Mouse (Mus musculus) heart, postnatal 0 days (tissue): ENCODE results near the gene Hephl1.

Experiments used
- CTCF ChIP-seq: IDR thresholded peaks from 2 replicates; pipeline ENCODE4 v1.5.1; 2016; ENCODE audit warnings: antibody characterized with exemption, control low read depth, low read depth
- EP300 ChIP-seq: IDR thresholded peaks from 2 replicates; pipeline ENCODE4 v1.6.1; 2016; ENCODE audit warnings: antibody characterized with exemption, low read depth

DNA sequence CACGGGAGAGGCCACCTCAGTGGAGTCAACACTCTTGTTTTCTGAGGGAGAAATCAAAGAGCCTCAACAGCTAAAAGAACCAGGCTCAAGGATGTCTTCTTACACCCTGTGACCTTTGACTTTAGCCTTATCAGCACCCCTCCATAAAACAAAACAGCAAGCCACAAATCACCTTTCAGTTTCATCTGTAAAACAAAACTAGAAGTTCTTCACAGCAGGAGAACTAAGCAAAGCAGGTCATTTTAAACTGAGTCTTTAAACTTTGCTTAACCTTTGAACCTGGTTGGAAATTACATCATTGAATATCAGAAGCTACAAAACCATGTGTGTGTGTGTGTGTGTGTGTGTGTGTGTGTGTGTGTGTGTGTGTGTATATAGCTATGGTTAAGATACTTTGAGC lies 47.7 kb downstream of the Hephl1 start:
- TF ChIP-seq CTCF: no peak
- TF ChIP-seq EP300: no peak
